Mouse (Mus musculus): ENCODE data around the gene Gusb. TPM values are rescaled to one million over a fixed set of nuclear protein-coding genes. Genes with fewer than 3 reads are reported as not detected.

The Gusb gene
- polyA plus RNA-seq, 1 experiment from 2014 or later = 83.0 TPM

GRCm38 (mm10) chr5:129974866-129975311 is 28.0 kb downstream of the Gusb start:
- Histone ChIP-seq H3K4me2 (no peak overlapping the region), H3K4me1 (ENCODE audit: insufficient read depth) (no peaks in the 10 kb centered on the region), H3K9ac (no peak overlapping the region), H3K27me3 (ENCODE audit: insufficient read depth, low read length) (no peaks in the 10 kb centered on the region), H3K27ac (ENCODE audit: low read depth) (no peak overlapping the region), H3K4me3 (ENCODE audit: low read depth, low read length) (no peak overlapping the region), H3K9me3 (ENCODE audit: low read depth, low read length) (no peaks in the 10 kb centered on the region), H3K36me3 (ENCODE audit: insufficient read depth) (peaks cover 16% of the 10 kb centered on the region)
- TF ChIP-seq CTCF (IDR thresholded peaks at IDR 0.05; ENCODE audit: low read depth) = no peak
- 63% methylated on average over 4 of the region's 4 CpGs for WGBS
- no peak for ATAC-seq (ENCODE audit: insufficient read depth)
- no peak for DNase-seq

- no peak overlapping the region for H3K9ac ChIP-seq
- peaks cover 16% of the 10 kb centered on the region for H3K36me3 ChIP-seq (ENCODE audit: insufficient read depth)
- no peaks in the 10 kb centered on the region for H3K27me3 ChIP-seq (ENCODE audit: insufficient read depth, low read length)
- H3K4me1 ChIP-seq (ENCODE audit: insufficient read depth) = no peaks in the 10 kb centered on the region
- H3K9me3 ChIP-seq (ENCODE audit: low read depth, low read length) = no peaks in the 10 kb centered on the region
- no peak for ATAC-seq (ENCODE audit: insufficient read depth)
- no peak overlapping the region for H3K4me2 ChIP-seq
- no peak overlapping the region for H3K4me3 ChIP-seq (ENCODE audit: low read depth, low read length)
- H3K27ac ChIP-seq (ENCODE audit: low read depth) = 0 out of 2 replicates have a peak overlapping the region, but pooled peaks have one; percentile 24
- no peak for TF ChIP-seq CTCF (IDR thresholded peaks at IDR 0.05; ENCODE audit: low read depth)
- no peak for DNase-seq
- WGBS = 90% methylated on average over 4 of the region's 4 CpGs
Observed at GRCm38 (mm10) chr5:129974354-129974753, 28.5 kb downstream of the Gusb start.

GRCm38 (mm10) chr5:129971491-129971890 is 31.4 kb downstream of the Gusb start:
- H3K4me2 ChIP-seq = no peak overlapping the region
- WGBS = 80% methylated on average over 4 of the region's 4 CpGs

GRCm38 (mm10) chr5:129968417-129968816 is 34.4 kb downstream of the Gusb start:
- H3K36me3 ChIP-seq (ENCODE audit: insufficient read depth) = peaks cover 11% of the 10 kb centered on the region
- no peak for ATAC-seq (ENCODE audit: insufficient read depth)
- 77% methylated on average over 7 of the region's 7 CpGs for WGBS

More at GRCm38 (mm10) chr5:129971491-129971890, 31.4 kb downstream of the Gusb start:
- peaks cover 16% of the 10 kb centered on the region for H3K36me3 ChIP-seq (ENCODE audit: insufficient read depth)
- no peak overlapping the region for H3K27ac ChIP-seq (ENCODE audit: low read depth)
- H3K4me3 ChIP-seq (ENCODE audit: low read depth, low read length) = no peak overlapping the region
- no peak overlapping the region for H3K9ac ChIP-seq
- ATAC-seq (ENCODE audit: insufficient read depth) (no peak), DNase-seq (no peak)
- H3K9me3 ChIP-seq (ENCODE audit: low read depth, low read length) = no peaks in the 10 kb centered on the region
- H3K27me3 ChIP-seq (ENCODE audit: insufficient read depth, low read length) = no peaks in the 10 kb centered on the region
- TF ChIP-seq CTCF (IDR thresholded peaks at IDR 0.05; ENCODE audit: low read depth) = no peak
- no peaks in the 10 kb centered on the region for H3K4me1 ChIP-seq (ENCODE audit: insufficient read depth)

GRCm38 (mm10) chr5:129966448-129966847 is 36.4 kb downstream of the Gusb start:
- DNase-seq (no peak), ATAC-seq (ENCODE audit: insufficient read depth) (no peak)
- Histone ChIP-seq H3K27ac (ENCODE audit: low read depth) (no peak overlapping the region), H3K36me3 (ENCODE audit: insufficient read depth) (peaks cover 1% of the 10 kb centered on the region; the same call in 1 of the 2 replicates), H3K4me3 (ENCODE audit: low read depth, low read length) (no peak overlapping the region), H3K9ac (no peak overlapping the region), H3K4me1 (ENCODE audit: insufficient read depth) (no peaks in the 10 kb centered on the region), H3K9me3 (ENCODE audit: low read depth, low read length) (no peaks in the 10 kb centered on the region), H3K4me2 (no peak overlapping the region), H3K27me3 (ENCODE audit: insufficient read depth, low read length) (no peaks in the 10 kb centered on the region)
- TF ChIP-seq CTCF (IDR thresholded peaks at IDR 0.05; ENCODE audit: low read depth) = no peak
- WGBS = 88% methylated on average over 3 of the region's 3 CpGs

More at GRCm38 (mm10) chr5:129968417-129968816, 34.4 kb downstream of the Gusb start:
- Histone ChIP-seq H3K4me1 (ENCODE audit: insufficient read depth) (no peaks in the 10 kb centered on the region), H3K4me3 (ENCODE audit: low read depth, low read length) (no peak overlapping the region), H3K4me2 (no peak overlapping the region), H3K9ac (no peak overlapping the region), H3K27ac (ENCODE audit: low read depth) (no peak overlapping the region), H3K27me3 (ENCODE audit: insufficient read depth, low read length) (no peaks in the 10 kb centered on the region), H3K9me3 (ENCODE audit: low read depth, low read length) (no peaks in the 10 kb centered on the region)
- no peak for DNase-seq
- no peak for TF ChIP-seq CTCF (IDR thresholded peaks at IDR 0.05; ENCODE audit: low read depth)

- Histone ChIP-seq H3K27ac (ENCODE audit: low read depth) (no peak overlapping the region), H3K9ac (no peak overlapping the region), H3K4me3 (ENCODE audit: low read depth, low read length) (no peak overlapping the region), H3K36me3 (ENCODE audit: insufficient read depth) (0 out of 2 replicates have a peak, but pooled peaks cover 3% of the 10 kb centered on the region), H3K4me1 (ENCODE audit: insufficient read depth) (no peaks in the 10 kb centered on the region), H3K4me2 (no peak overlapping the region), H3K9me3 (ENCODE audit: low read depth, low read length) (no peaks in the 10 kb centered on the region), H3K27me3 (ENCODE audit: insufficient read depth, low read length) (no peaks in the 10 kb centered on the region)
- TF ChIP-seq CTCF (IDR thresholded peaks at IDR 0.05; ENCODE audit: low read depth) = no peak
- no peak for ATAC-seq (ENCODE audit: insufficient read depth)
- WGBS = 72% methylated on average over 4 of the region's 4 CpGs
- no peak for DNase-seq
Observed at GRCm38 (mm10) chr5:129963224-129963623, 39.6 kb downstream of the Gusb start.

DNA sequence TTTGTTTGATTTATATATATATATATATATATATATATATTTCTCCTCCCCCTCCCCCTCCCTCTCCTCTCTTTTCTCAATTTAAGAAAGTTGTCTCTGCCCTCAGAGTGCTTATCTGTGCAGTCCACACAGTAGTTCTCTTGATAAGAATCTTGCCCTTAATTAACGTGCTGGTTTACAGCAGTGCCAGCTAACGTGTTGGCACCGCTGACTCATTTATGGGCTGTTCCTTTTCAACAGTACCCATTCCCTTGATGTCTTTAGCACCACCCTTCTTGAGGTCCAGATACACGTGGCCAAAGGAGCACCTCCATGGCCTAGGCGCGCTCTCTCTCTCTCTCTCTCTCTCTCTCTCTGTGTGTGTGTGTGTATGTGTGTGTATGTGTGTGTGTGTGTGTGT is 47.1 kb downstream of the Gusb start:
- H3K9me3 ChIP-seq (ENCODE audit: low read depth, low read length) = no peaks in the 10 kb centered on the region
- H3K27ac ChIP-seq (ENCODE audit: low read depth) = no peak overlapping the region
- no peaks in the 10 kb centered on the region for H3K27me3 ChIP-seq (ENCODE audit: insufficient read depth, low read length)
- WGBS = 80% methylated on average over 6 of the region's 6 CpGs
- TF ChIP-seq CTCF (IDR thresholded peaks at IDR 0.05; ENCODE audit: low read depth) = no peak
- H3K36me3 ChIP-seq (ENCODE audit: insufficient read depth) = 0 out of 2 replicates have a peak, but pooled peaks cover 5% of the 10 kb centered on the region
- no peak for ATAC-seq (ENCODE audit: insufficient read depth)
- no peak overlapping the region for H3K4me2 ChIP-seq
- no peak overlapping the region for H3K9ac ChIP-seq
- H3K4me3 ChIP-seq (ENCODE audit: low read depth, low read length) = no peak overlapping the region
- H3K4me1 ChIP-seq (ENCODE audit: insufficient read depth) = no peaks in the 10 kb centered on the region
- DNase-seq = no peak

Measured in lung, embryonic 14.5 days (tissue).